Mouse (Mus musculus) liver, embryonic 13.5 days (tissue): ENCODE measurements around the gene Dock6. TPM values are rescaled to one million over a fixed set of nuclear protein-coding genes. Genes with fewer than 3 reads are reported as not detected.
A peak's percentile ranks its signal among the peaks of the same experiment; 100 is the strongest.
"Not testable (repeated sequence)": the region's sequence is repeated elsewhere in the genome, so short reads cannot be mapped to it uniquely, and the experiment has no call there.

Experiments
- ATAC-seq: fragments of 200-750 bp; cut with Nextera tagmentation; 2 replicates; pipeline ENCODE4 v1.8.0; 2017; ENCODE audit warnings: low read depth, mild to moderate bottlenecking, moderate number of reproducible peaks, moderate library complexity
- DNase-seq: peaks from one replicate; pipeline ENCODE4 v3.0.0; 2022
- H3K27ac ChIP-seq: fragments of 300-500 bp; sonication (generic); 2 replicates; pipeline ENCODE4 v1.5.1; 2015; ENCODE audit warnings: moderate library complexity, mild to moderate bottlenecking, inconsistent platforms
- H3K27me3 ChIP-seq: fragments of 300-500 bp; sonication (generic); 2 replicates; pipeline ENCODE4 v1.6.1; 2015; ENCODE audit warnings: mild to moderate bottlenecking, inconsistent platforms
- H3K36me3 ChIP-seq: fragments of 300-500 bp; sonication (generic); 2 replicates; pipeline ENCODE4 v1.6.1; 2015; ENCODE audit warnings: mild to moderate bottlenecking, inconsistent platforms
- H3K4me1 ChIP-seq: fragments of 300-500 bp; sonication (generic); replicated peaks from 2 replicates; pipeline ENCODE4 v1.6.1; 2015; ENCODE audit warnings: inconsistent platforms
- H3K4me2 ChIP-seq: fragments of 300-500 bp; sonication (generic); 2 replicates; pipeline ENCODE4 v1.6.1; 2015; ENCODE audit warnings: inconsistent platforms, mild to moderate bottlenecking, moderate library complexity
- H3K4me3 ChIP-seq: fragments of 300-500 bp; sonication (generic); replicated peaks from 2 replicates; pipeline ENCODE4 v1.5.1; 2015; ENCODE audit warnings: mild to moderate bottlenecking, inconsistent platforms
- H3K9ac ChIP-seq: fragments of 300-500 bp; sonication (generic); 2 replicates; pipeline ENCODE4 v1.6.1; 2015; ENCODE audit warnings: mild to moderate bottlenecking, inconsistent platforms
- H3K9me3 ChIP-seq: fragments of 300-500 bp; sonication (generic); replicated peaks from 2 replicates; pipeline ENCODE4 v1.6.1; 2016; ENCODE audit warnings: inconsistent platforms
- WGBS: fragments of 180-500 bp; shearing (Covaris S2); methylation state at CpG from one replicate; pipeline ENCODE4 v1.1.7; 2015; ENCODE audit not compliant: insufficient replicate concordance; 5-methylcytosine and 5-hydroxymethylcytosine counted together
- polyA plus RNA-seq: library from polyadenylated mRNA; unstranded; fragments of >200 nt; fragmentation: Nextera tagmentation; extraction: Ambion mirVana; gene quantifications from 2 replicates; pipeline ENCODE4 v1.2.1, GENCODE M21; 2015

Dock6 gene
- polyA plus RNA-seq, 1 experiment from 2014 or later: 4.1 TPM

GRCm38 (mm10) chr9:21862181-21862580 is 9.7 kb upstream of the Dock6 start:
- H3K9ac ChIP-seq: no peak overlapping the region
- ATAC-seq: no peak

DNA sequence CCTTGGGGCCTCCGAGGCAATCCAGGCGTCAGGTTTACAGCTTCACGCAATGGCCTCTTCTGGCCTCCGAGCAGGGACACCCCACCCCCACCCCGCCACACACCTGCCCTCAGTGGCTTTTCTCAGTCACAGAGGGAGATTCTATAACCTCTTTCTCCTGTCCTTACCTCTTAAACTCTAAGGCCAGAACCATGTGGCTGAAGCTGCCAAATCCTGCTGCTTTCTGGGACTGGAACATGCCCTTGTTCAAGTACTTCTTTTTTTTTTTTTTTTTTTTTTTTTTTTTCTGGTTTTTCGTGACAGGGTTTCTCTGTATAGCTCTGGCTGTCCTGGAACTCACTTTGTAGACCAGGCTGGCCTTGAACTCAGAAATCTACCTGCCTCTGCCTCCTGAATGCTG is 7.9 kb upstream of the Dock6 start:
- ATAC-seq, DNase-seq, H3K4me3 ChIP-seq, H3K4me1 ChIP-seq, H3K9me3 ChIP-seq, H3K36me3 ChIP-seq, H3K4me2 ChIP-seq, H3K9ac ChIP-seq, H3K27ac ChIP-seq, H3K27me3 ChIP-seq: not testable (repeated sequence)
- 70% methylated on average over 6 of the region's 6 CpGs for WGBS

More at GRCm38 (mm10) chr9:21862181-21862580, 9.7 kb upstream of the Dock6 start:
- H3K4me2 ChIP-seq: no peak overlapping the region
- H3K9me3 ChIP-seq: 0 out of 2 replicates have a peak, but pooled peaks cover 5% of the 10 kb centered on the region
- no peaks in the 10 kb centered on the region for H3K4me1 ChIP-seq
- H3K27ac ChIP-seq: no peak overlapping the region
- H3K4me3 ChIP-seq: no peak overlapping the region
- no peaks in the 10 kb centered on the region for H3K36me3 ChIP-seq
- no peak for DNase-seq
- H3K27me3 ChIP-seq: no peaks in the 10 kb centered on the region
- 72% methylated on average over 1 of the region's 1 CpGs for WGBS

DNA sequence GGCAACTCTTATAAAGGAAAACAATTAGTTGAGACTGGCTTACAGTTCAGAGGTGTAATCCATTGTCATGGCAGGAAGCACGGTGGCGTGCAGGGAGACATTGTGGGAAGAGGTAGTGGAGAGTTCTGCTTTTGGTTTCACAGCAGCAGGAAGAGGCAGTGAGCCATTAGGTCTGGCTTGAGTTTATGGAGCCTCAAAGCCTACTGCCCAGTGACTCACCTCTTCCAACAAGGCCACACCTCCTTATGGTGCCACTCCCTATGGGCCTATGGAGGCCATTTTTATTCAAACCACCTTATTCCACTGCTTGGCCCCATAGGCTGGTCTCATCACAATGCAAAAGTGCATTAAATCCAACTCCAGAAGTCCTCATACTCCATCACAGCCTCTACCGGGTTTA is 7.2 kb upstream of the Dock6 start:
- Histone ChIP-seq H3K4me2 (no peak overlapping the region), H3K4me3 (no peak overlapping the region), H3K36me3 (no peaks in the 10 kb centered on the region), H3K27ac (no peak overlapping the region), H3K9me3 (0 out of 2 replicates have a peak, but pooled peaks cover 5% of the 10 kb centered on the region), H3K4me1 (no peaks in the 10 kb centered on the region), H3K27me3 (no peaks in the 10 kb centered on the region), H3K9ac (no peak overlapping the region)
- DNase-seq (no peak), ATAC-seq (no peak)
- 50% methylated on average over 3 of the region's 3 CpGs for WGBS

GRCm38 (mm10) chr9:21858084-21858483 is 5.6 kb upstream of the Dock6 start:
- Histone ChIP-seq H3K36me3 (no peaks in the 10 kb centered on the region), H3K27me3 (no peaks in the 10 kb centered on the region), H3K4me1 (no peaks in the 10 kb centered on the region; the same call in 1 of the 2 replicates), H3K9ac (no peak overlapping the region), H3K9me3 (0 out of 2 replicates have a peak, but pooled peaks cover 5% of the 10 kb centered on the region), H3K4me2 (no peak overlapping the region), H3K27ac (no peak overlapping the region), H3K4me3 (no peak overlapping the region)
- ATAC-seq (no peak), DNase-seq (no peak)
- 40% methylated on average over 6 of the region's 6 CpGs for WGBS

DNA sequence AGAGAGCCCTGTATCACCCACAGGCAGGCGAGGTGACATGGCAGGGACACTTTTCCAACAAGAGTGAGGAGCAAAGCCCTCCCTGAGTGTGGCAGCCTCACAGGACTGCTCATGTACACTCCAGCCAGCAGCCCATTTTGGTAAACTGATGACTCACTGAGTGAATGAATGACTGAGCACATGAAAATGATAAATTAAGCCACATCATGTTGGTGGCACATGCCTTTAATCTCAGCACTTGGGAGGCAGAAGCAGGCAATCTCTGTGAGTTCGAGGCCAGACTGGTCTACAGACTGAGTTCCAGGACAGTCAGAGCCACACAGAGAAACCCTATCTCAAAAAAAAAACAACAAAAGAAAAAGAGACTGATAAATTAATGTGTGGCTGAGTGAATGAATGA is 5.1 kb upstream of the Dock6 start:
- no peak overlapping the region for H3K4me3 ChIP-seq
- peaks cover 5% of the 10 kb centered on the region for H3K4me1 ChIP-seq
- WGBS: 59% methylated on average over 2 of the region's 2 CpGs
- no peak overlapping the region for H3K27ac ChIP-seq
- H3K9ac ChIP-seq: no peak overlapping the region
- no peaks in the 10 kb centered on the region for H3K36me3 ChIP-seq
- DNase-seq (no peak), ATAC-seq (no peak)
- no peaks in the 10 kb centered on the region for H3K27me3 ChIP-seq
- H3K4me2 ChIP-seq: no peak overlapping the region
- 0 out of 2 replicates have a peak, but pooled peaks cover 5% of the 10 kb centered on the region for H3K9me3 ChIP-seq

DNA sequence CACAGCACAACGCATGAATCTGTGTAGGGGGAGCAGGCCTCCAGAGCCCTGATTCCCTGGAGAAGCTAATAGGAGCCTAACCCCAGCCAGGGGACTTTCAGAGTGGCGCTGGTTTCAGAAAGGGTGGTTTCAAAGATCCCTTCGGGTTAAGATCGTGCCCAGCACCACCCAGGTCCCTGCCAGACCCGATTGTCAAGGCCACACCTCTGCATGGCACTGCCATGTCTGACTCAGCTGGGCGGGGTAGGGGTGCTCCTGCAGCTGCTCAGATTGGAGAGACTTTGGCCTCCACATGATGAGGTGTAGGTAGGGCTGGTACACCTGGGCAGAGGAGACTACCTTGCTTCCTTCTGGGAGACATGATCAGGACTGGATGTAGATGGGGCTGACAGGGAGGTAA is 2.5 kb upstream of the Dock6 start:
- Histone ChIP-seq H3K36me3 (no peaks in the 10 kb centered on the region), H3K27ac (no peak overlapping the region), H3K4me2 (no peak overlapping the region), H3K9me3 (no peaks in the 10 kb centered on the region), H3K27me3 (no peaks in the 10 kb centered on the region), H3K4me1 (peaks cover 29% of the 10 kb centered on the region), H3K4me3 (no peak overlapping the region), H3K9ac (no peak overlapping the region)
- no peak for DNase-seq
- ATAC-seq: no peak
- WGBS: 62% methylated on average over 6 of the region's 6 CpGs

- no peaks in the 10 kb centered on the region for H3K36me3 ChIP-seq
- no peak overlapping the region for H3K4me2 ChIP-seq
- peaks cover 33% of the 10 kb centered on the region for H3K4me1 ChIP-seq
- no peak overlapping the region for H3K27ac ChIP-seq
- DNase-seq (no peak), ATAC-seq (no peak)
- H3K9ac ChIP-seq: no peak overlapping the region
- no peaks in the 10 kb centered on the region for H3K9me3 ChIP-seq
- H3K4me3 ChIP-seq: no peak overlapping the region
- WGBS: 61% methylated on average over 5 of the region's 5 CpGs
- H3K27me3 ChIP-seq: no peaks in the 10 kb centered on the region
Measured at GRCm38 (mm10) chr9:21853961-21854360, 1.5 kb upstream of the Dock6 start.

DNA sequence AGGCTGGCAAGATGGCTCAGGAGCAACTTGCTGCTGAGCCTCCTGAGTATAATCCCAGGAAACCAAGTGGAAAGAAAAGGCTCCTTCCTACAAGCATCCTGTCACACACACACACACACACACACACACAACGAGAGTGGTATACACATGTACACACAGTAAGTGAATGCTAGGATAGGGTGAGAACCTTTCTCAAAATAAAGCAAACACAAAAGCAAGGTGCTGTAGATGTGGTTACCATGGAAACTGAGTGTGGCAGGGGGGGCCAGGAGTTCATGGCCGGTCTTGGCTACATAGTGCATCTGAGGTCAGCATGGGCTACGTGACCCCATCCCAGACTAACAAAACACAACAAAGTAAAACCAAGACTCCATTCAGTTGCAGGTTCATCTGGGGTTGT is 1.4 kb downstream of the Dock6 start:
- no peak overlapping the region for H3K4me3 ChIP-seq
- no peak for ATAC-seq

GRCm38 (mm10) chr9:21849691-21850677 is 2.5 kb downstream of the Dock6 start:
- ATAC-seq (no peak), DNase-seq (no peak)
- WGBS: 52% methylated on average over 7 of the region's 7 CpGs
- Histone ChIP-seq H3K9me3 (no peaks in the 10 kb centered on the region), H3K4me1 (peaks cover 55% of the 10 kb centered on the region), H3K4me2 (no peak overlapping the region), H3K27ac (no peak overlapping the region; the same call in 1 of the 2 replicates), H3K9ac (no peak overlapping the region), H3K4me3 (no peak overlapping the region), H3K27me3 (no peaks in the 10 kb centered on the region), H3K36me3 (no peaks in the 10 kb centered on the region)

More for the DNA sequence above, 1.4 kb downstream of the Dock6 start:
- 74% methylated on average over 3 of the region's 3 CpGs for WGBS
- no peak overlapping the region for H3K4me2 ChIP-seq
- H3K36me3 ChIP-seq: no peaks in the 10 kb centered on the region
- peaks cover 44% of the 10 kb centered on the region for H3K4me1 ChIP-seq
- H3K9me3 ChIP-seq: no peaks in the 10 kb centered on the region
- H3K9ac ChIP-seq: no peak overlapping the region
- no peak overlapping the region for H3K27ac ChIP-seq
- no peak for DNase-seq
- no peaks in the 10 kb centered on the region for H3K27me3 ChIP-seq

- ATAC-seq (no peak), DNase-seq (no peak)
- Histone ChIP-seq H3K27ac (peak overlapping the region; percentile 67), H3K9me3 (no peaks in the 10 kb centered on the region), H3K9ac (no peak overlapping the region), H3K27me3 (no peaks in the 10 kb centered on the region), H3K4me3 (no peak overlapping the region), H3K36me3 (no peaks in the 10 kb centered on the region), H3K4me2 (no peak overlapping the region), H3K4me1 (peaks cover 66% of the 10 kb centered on the region)
- 39% methylated on average over 10 of the region's 10 CpGs for WGBS
Measured at GRCm38 (mm10) chr9:21847926-21848325, 4.5 kb downstream of the Dock6 start.

DNA sequence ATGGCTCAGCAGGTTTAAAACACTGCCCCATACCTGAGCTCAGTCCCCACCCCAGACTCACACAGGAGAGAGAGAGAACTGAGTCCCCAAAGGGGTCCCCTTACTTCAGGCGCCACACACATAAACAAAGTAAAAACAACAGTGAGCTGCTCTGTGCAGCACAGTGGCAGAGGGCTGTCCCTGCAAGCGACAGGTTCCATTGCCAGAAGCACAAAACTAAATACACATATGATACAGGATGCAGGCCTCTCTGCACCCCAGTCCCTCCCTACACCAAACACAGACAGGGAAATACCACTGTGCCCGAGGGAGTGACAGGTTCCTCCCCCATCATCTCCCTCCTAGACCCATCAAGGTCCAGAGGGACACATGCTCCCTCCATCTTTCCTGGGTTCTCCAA is 5.0 kb downstream of the Dock6 start:
- WGBS: 24% methylated on average over 3 of the region's 3 CpGs
- H3K9me3 ChIP-seq: no peaks in the 10 kb centered on the region

More for the DNA sequence above, 5.0 kb downstream of the Dock6 start:
- Histone ChIP-seq H3K9ac (no peak overlapping the region), H3K27ac (peak overlapping the region; percentile 67), H3K4me2 (peak overlapping the region; percentile 36; the same call in 1 of the 2 replicates), H3K36me3 (no peaks in the 10 kb centered on the region), H3K27me3 (no peaks in the 10 kb centered on the region), H3K4me3 (no peak overlapping the region), H3K4me1 (peaks cover 65% of the 10 kb centered on the region)
- DNase-seq (no peak), ATAC-seq (no peak)
